Comparison of ENCODE assay signal across 34 mouse cellular contexts in genomic region chr1:126233196-126233595, GRCm38 (mm10).
A peak's percentile ranks its signal among the peaks of the same experiment; 100 is the strongest.
DNase-seq lines count a peak whose midpoint lies in the region; ATAC-seq and TF ChIP-seq lines count a peak whose summit lies in the region.
"Had no signal": no experiment of that assay in that cellular context is flagged by ENCODE, and none has a peak within 500 bp of the region (broad histone marks: within the 10 kb centered on the region; RNA-seq: fewer than 3 reads in every experiment).

No protein-coding gene starts in this region.

- H3K4me3 ChIP-seq in heart, embryonic 12.5 days: no peak overlapping the region
- no peak overlapping the region for H3K4me3 ChIP-seq in midbrain, postnatal 0 days (ENCODE audit: low read depth, low read length)
- H3K4me3 ChIP-seq in midbrain, embryonic 15.5 days: no peak overlapping the region
- H3K4me3 ChIP-seq: embryonic facial prominence, embryonic 13.5 days; forebrain, embryonic 10.5 days; forebrain, embryonic 15.5 days; heart, embryonic 15.5 days; hindbrain, embryonic 12.5 days; limb, embryonic 10.5 days; limb, embryonic 15.5 days; liver, embryonic 13.5 days; megakaryocyte, embryonic 14.5 days; midbrain, embryonic 12.5 days; neural tube, embryonic 15.5 days had no signal

- no peaks in the 10 kb centered on the region for H3K9me3 ChIP-seq in heart, embryonic 12.5 days (replicated peaks)
- no peaks in the 10 kb centered on the region for H3K9me3 ChIP-seq in midbrain, postnatal 0 days (ENCODE audit: low read length)
- no peaks in the 10 kb centered on the region for H3K9me3 ChIP-seq in midbrain, embryonic 15.5 days
- H3K9me3 ChIP-seq: embryonic facial prominence, embryonic 13.5 days; forebrain, embryonic 10.5 days; forebrain, embryonic 15.5 days; heart, embryonic 15.5 days; hindbrain, embryonic 12.5 days; limb, embryonic 10.5 days; limb, embryonic 15.5 days; liver, embryonic 13.5 days; midbrain, embryonic 12.5 days; neural tube, embryonic 15.5 days had no signal

- H3K9ac ChIP-seq in heart, embryonic 12.5 days: no peak overlapping the region
- H3K9ac ChIP-seq in midbrain, postnatal 0 days (replicated peaks; ENCODE audit: low read length, poor library complexity, severe bottlenecking): no peak overlapping the region
- no peak overlapping the region for H3K9ac ChIP-seq in midbrain, embryonic 15.5 days
- H3K9ac ChIP-seq: embryonic facial prominence, embryonic 13.5 days; forebrain, embryonic 15.5 days; heart, embryonic 15.5 days; hindbrain, embryonic 12.5 days; limb, embryonic 15.5 days; liver, embryonic 13.5 days; midbrain, embryonic 12.5 days; neural tube, embryonic 15.5 days had no signal

- no peaks in the 10 kb centered on the region for H3K4me1 ChIP-seq in heart, embryonic 12.5 days (replicated peaks)
- H3K4me1 ChIP-seq in midbrain, postnatal 0 days (ENCODE audit: insufficient read depth, low read length): no peaks in the 10 kb centered on the region
- no peaks in the 10 kb centered on the region for H3K4me1 ChIP-seq in midbrain, embryonic 15.5 days
- H3K4me1 ChIP-seq: embryonic facial prominence, embryonic 13.5 days; forebrain, embryonic 10.5 days; forebrain, embryonic 15.5 days; heart, embryonic 15.5 days; hindbrain, embryonic 12.5 days; limb, embryonic 10.5 days; limb, embryonic 15.5 days; liver, embryonic 13.5 days; midbrain, embryonic 12.5 days; neural tube, embryonic 15.5 days had no signal

- no peak for ATAC-seq in heart, embryonic 12.5 days (ENCODE audit: insufficient number of reproducible peaks, low FRiP score)
- ATAC-seq in midbrain, postnatal 0 days (ENCODE audit: low FRiP score): no peak
- no peak for ATAC-seq in midbrain, embryonic 15.5 days (replicated peaks)
- ATAC-seq: forebrain, embryonic 15.5 days; intestine, embryonic 16.5 days; lung, postnatal 0 days; Patski had no signal

- no peak overlapping the region for H3K4me2 ChIP-seq in heart, embryonic 12.5 days
- H3K4me2 ChIP-seq in midbrain, postnatal 0 days (ENCODE audit: low read depth, low read length, poor library complexity, severe bottlenecking): no peak overlapping the region
- no peak overlapping the region for H3K4me2 ChIP-seq in midbrain, embryonic 15.5 days
- H3K4me2 ChIP-seq: embryonic facial prominence, embryonic 13.5 days; forebrain, embryonic 15.5 days; heart, embryonic 15.5 days; hindbrain, embryonic 12.5 days; limb, embryonic 15.5 days; liver, embryonic 13.5 days; midbrain, embryonic 12.5 days; neural tube, embryonic 15.5 days had no signal

- DNase-seq in heart, adult 18-20 months: peak; percentile 17 to 29
- DNase-seq in midbrain, postnatal 0 days (ENCODE audit: low spot score): peak; percentile 17
- peak; percentile 53 to 56 for DNase-seq in adrenal gland, postnatal 36 days
- no peak for DNase-seq in urinary bladder, postnatal 4 days (ENCODE audit: low spot score in 2 of 2)
- DNase-seq in spleen, postnatal 14 days (ENCODE audit: low spot score in 2 of 2): no peak
- DNase-seq: cerebellum, adult 18-20 months; kidney, adult 8-10 months; kidney, postnatal 4 days; layer of hippocampus, postnatal 36 days; liver, embryonic 13.5 days; lung, adult 18-20 months; lung, postnatal 4 days; retina, postnatal 1 day; right cerebral cortex, postnatal 14 days; thymus, adult 18-20 months; thymus, postnatal 25 days had no signal

- TF ChIP-seq CTCF in midbrain, postnatal 0 days (IDR thresholded peaks at IDR 0.05): no peak

- no peaks in the 10 kb centered on the region for H3K36me3 ChIP-seq in heart, embryonic 12.5 days
- no peaks in the 10 kb centered on the region for H3K36me3 ChIP-seq in midbrain, postnatal 0 days (ENCODE audit: insufficient read depth, low read length)
- no peaks in the 10 kb centered on the region for H3K36me3 ChIP-seq in midbrain, embryonic 15.5 days (replicated peaks)
- H3K36me3 ChIP-seq: embryonic facial prominence, embryonic 13.5 days; forebrain, embryonic 10.5 days; forebrain, embryonic 15.5 days; G1E; heart, embryonic 15.5 days; hindbrain, embryonic 12.5 days; limb, embryonic 10.5 days; limb, embryonic 15.5 days; liver, embryonic 13.5 days; midbrain, embryonic 12.5 days; neural tube, embryonic 15.5 days had no signal

- no peak overlapping the region for H3K27ac ChIP-seq in heart, embryonic 12.5 days (ENCODE audit: poor library complexity, severe bottlenecking)
- no peak overlapping the region for H3K27ac ChIP-seq in midbrain, postnatal 0 days (ENCODE audit: low read depth, low read length)
- H3K27ac ChIP-seq in midbrain, embryonic 15.5 days: no peak overlapping the region
- H3K27ac ChIP-seq: embryonic facial prominence, embryonic 13.5 days; forebrain, embryonic 10.5 days; forebrain, embryonic 15.5 days; heart, embryonic 15.5 days; hindbrain, embryonic 12.5 days; kidney, postnatal 0 days; limb, embryonic 10.5 days; limb, embryonic 15.5 days; liver, embryonic 13.5 days; midbrain, embryonic 12.5 days; neural tube, embryonic 15.5 days; stomach, postnatal 0 days had no signal

- no peaks in the 10 kb centered on the region for H3K27me3 ChIP-seq in heart, embryonic 12.5 days (replicated peaks)
- H3K27me3 ChIP-seq in midbrain, postnatal 0 days (ENCODE audit: insufficient read depth, low read length): no peaks in the 10 kb centered on the region
- no peaks in the 10 kb centered on the region for H3K27me3 ChIP-seq in midbrain, embryonic 15.5 days (replicated peaks)
- H3K27me3 ChIP-seq: embryonic facial prominence, embryonic 13.5 days; forebrain, embryonic 15.5 days; heart, embryonic 15.5 days; hindbrain, embryonic 12.5 days; limb, embryonic 15.5 days; liver, embryonic 13.5 days; megakaryocyte, embryonic 14.5 days; midbrain, embryonic 12.5 days; neural tube, embryonic 15.5 days; Patski had no signal

- WGBS in heart, embryonic 12.5 days: 59% methylated on average over 4 of the region's 4 CpGs
- WGBS in midbrain, postnatal 0 days: 87% methylated on average over 4 of the region's 4 CpGs
- 84% methylated on average over 4 of the region's 4 CpGs for WGBS in midbrain, embryonic 15.5 days

Comparison
In these comparisons a context has a peak if more than half of its experiments do, and no peak if none do; other contexts are left out.
1. DNase-seq: peak in heart, adult 18-20 months (2 of 2), midbrain, postnatal 0 days (single experiment) and adrenal gland, postnatal 36 days (2 of 2); none in urinary bladder, postnatal 4 days (0 of 2) and spleen, postnatal 14 days (0 of 2).